Mouse (Mus musculus) midbrain, embryonic 16.5 days (tissue): Measurements from ENCODE around the gene Pecam1. TPM values are rescaled to one million over a fixed set of nuclear protein-coding genes. Genes with fewer than 3 reads are reported as not detected.

Experiments
- ATAC-seq: fragments of 200-750 bp; cut with Nextera tagmentation; 2 replicates; pipeline ENCODE4 v1.8.0; 2017; ENCODE audit warnings: moderate TSS enrichment
- H3K27ac ChIP-seq: fragments of 300-500 bp; sonication (generic); 2 replicates; pipeline ENCODE4 v1.5.1; 2014; ENCODE audit warnings: mild to moderate bottlenecking, low read length, mixed read lengths
- H3K27me3 ChIP-seq: fragments of 300-500 bp; sonication (generic); 2 replicates; pipeline ENCODE4 v1.6.1; 2014; ENCODE audit warnings: low read depth, low read length, mixed read lengths; ENCODE audit not compliant: control insufficient read depth, insufficient read depth
- H3K36me3 ChIP-seq: fragments of 300-500 bp; sonication (generic); 2 replicates; pipeline ENCODE4 v1.6.1; 2014; ENCODE audit warnings: mild to moderate bottlenecking, low read length, moderate library complexity, mixed read lengths; ENCODE audit not compliant: control insufficient read depth, insufficient read depth
- H3K4me1 ChIP-seq: fragments of 300-500 bp; sonication (generic); 2 replicates; pipeline ENCODE4 v1.6.1; 2014; ENCODE audit warnings: mild to moderate bottlenecking, low read length, mixed read lengths; ENCODE audit not compliant: control insufficient read depth, insufficient read depth
- H3K4me2 ChIP-seq: fragments of 300-500 bp; sonication (generic); 2 replicates; pipeline ENCODE4 v1.6.1; 2014; ENCODE audit warnings: mild to moderate bottlenecking, low read length, mixed read lengths
- H3K4me3 ChIP-seq: fragments of 300-500 bp; sonication (generic); 2 replicates; pipeline ENCODE4 v1.5.1; 2014; ENCODE audit warnings: low read depth, mild to moderate bottlenecking, low read length, moderate library complexity, mixed read lengths
- H3K9ac ChIP-seq: fragments of 300-500 bp; sonication (generic); 2 replicates; pipeline ENCODE4 v1.6.1; 2014; ENCODE audit warnings: low read depth, low read length, mixed read lengths
- H3K9me3 ChIP-seq: fragments of 300-500 bp; sonication (generic); replicated peaks from 2 replicates; pipeline ENCODE4 v1.6.1; 2014; ENCODE audit warnings: mild to moderate bottlenecking, low read length, mixed read lengths; ENCODE audit not compliant: control insufficient read depth, poor library complexity, severe bottlenecking
- WGBS: fragments of 180-500 bp; shearing (Covaris S2); extraction: QIAGEN DNeasy Blood & Tissue Kit; methylation state at CpG from one replicate; pipeline ENCODE4 v1.1.7; 2014; 5-methylcytosine and 5-hydroxymethylcytosine counted together
- microRNA-seq: library from miRNA; unstranded; fragments of <30 nt; microRNA quantifications from one replicate; pipeline ENCODE4, GENCODE M21; 2017
- polyA plus RNA-seq: library from polyadenylated mRNA; unstranded; fragments of >200 nt; fragmentation: Nextera tagmentation; extraction: Ambion mirVana; gene quantifications from 2 replicates; pipeline ENCODE4 v1.2.1, GENCODE M21; 2015

Gene Pecam1
- polyA plus RNA-seq, 1 experiment from 2014 or later: 14.1 TPM

GRCm38 (mm10) chr11:106612209-106612960 lies 138.0 kb downstream of the Pecam1 start:
- H3K4me2 ChIP-seq: peak overlapping the region; percentile 93
- under 1% methylated on average over 56 of the region's 67 CpGs for WGBS
- peak; percentile 61 for ATAC-seq
- peaks cover 16% of the 10 kb centered on the region for H3K4me1 ChIP-seq
- peak overlapping the region; percentile 79 for H3K9ac ChIP-seq
- H3K9me3 ChIP-seq: no peaks in the 10 kb centered on the region
- H3K36me3 ChIP-seq: no peaks in the 10 kb centered on the region
- peak overlapping the region; percentile 80 for H3K27ac ChIP-seq
- no peaks in the 10 kb centered on the region for H3K27me3 ChIP-seq
- H3K4me3 ChIP-seq: peak overlapping the region; percentile 99

- H3K9ac ChIP-seq: no peak overlapping the region
- no peak for ATAC-seq
- H3K27me3 ChIP-seq: no peaks in the 10 kb centered on the region
- no peak overlapping the region for H3K4me3 ChIP-seq
- no peak overlapping the region for H3K4me2 ChIP-seq
- 79% methylated on average over 8 of the region's 8 CpGs for WGBS
- H3K4me1 ChIP-seq: peaks cover 17% of the 10 kb centered on the region
- H3K36me3 ChIP-seq: no peaks in the 10 kb centered on the region
- H3K27ac ChIP-seq: no peak overlapping the region
- H3K9me3 ChIP-seq: no peaks in the 10 kb centered on the region
Observed at GRCm38 (mm10) chr11:106609731-106610130, 140.7 kb downstream of the Pecam1 start.

GRCm38 (mm10) chr11:106607316-106607715 lies 143.1 kb downstream of the Pecam1 start:
- Histone ChIP-seq H3K4me1 (peaks cover 13% of the 10 kb centered on the region), H3K27me3 (no peaks in the 10 kb centered on the region), H3K9me3 (no peaks in the 10 kb centered on the region), H3K9ac (no peak overlapping the region), H3K36me3 (peaks cover 2% of the 10 kb centered on the region; the same call in 1 of the 2 replicates), H3K27ac (no peak overlapping the region), H3K4me3 (no peak overlapping the region), H3K4me2 (no peak overlapping the region)
- ATAC-seq: no peak
- 57% methylated on average over 6 of the region's 6 CpGs for WGBS

DNA sequence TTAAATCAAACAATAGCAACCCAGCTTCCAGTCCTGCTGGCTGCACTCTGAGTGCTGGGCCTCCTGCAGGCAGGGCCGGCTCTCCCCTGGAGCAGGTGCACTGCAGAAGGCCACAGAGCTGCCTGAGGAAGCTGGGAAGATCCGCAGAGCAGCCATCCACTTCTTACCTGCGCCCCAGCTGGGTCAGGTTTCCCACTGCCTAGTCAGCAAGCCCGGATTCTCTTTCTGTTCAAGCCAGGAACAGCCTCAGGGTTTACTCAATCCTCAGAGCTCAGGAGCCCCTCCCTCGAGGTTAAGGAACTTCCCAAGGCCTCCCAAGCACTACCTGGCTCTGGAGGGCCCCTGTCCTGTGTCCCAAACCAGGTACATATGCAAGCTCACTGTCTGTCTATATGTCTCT lies 144.4 kb downstream of the Pecam1 start:
- no peak overlapping the region for H3K9ac ChIP-seq
- no peak overlapping the region for H3K4me3 ChIP-seq
- no peak overlapping the region for H3K27ac ChIP-seq
- WGBS: 36% methylated on average over 5 of the region's 5 CpGs
- no peaks in the 10 kb centered on the region for H3K9me3 ChIP-seq
- H3K27me3 ChIP-seq: no peaks in the 10 kb centered on the region
- H3K4me1 ChIP-seq: peaks cover 2% of the 10 kb centered on the region
- no peak for ATAC-seq
- peaks cover 2% of the 10 kb centered on the region; the same call in 1 of the 2 replicates for H3K36me3 ChIP-seq
- H3K4me2 ChIP-seq: no peak overlapping the region

Small RNAs within 50 kb of the gene (microRNA-seq; reads per million reads assigned to microRNA genes)
- gene Gm25994 (not detected), gene Mir3064 (15.5 reads per million, percentile 34 among the genes with 10 or more reads in this experiment)

Other genes with a start within 250 kb of the Pecam1 start
- 35.9 and 37.5 TPM in 2 replicates for gene Tex2, start 137.2 kb downstream of the Pecam1 start, polyA plus RNA-seq
- 0.89 and 0.99 TPM in 2 replicates for gene Milr1, start 598 bp upstream of the Pecam1 start, polyA plus RNA-seq
- 9.4 and 9.6 TPM in 2 replicates for gene Polg2, start 28.9 kb upstream of the Pecam1 start, polyA plus RNA-seq
- 365 and 425 TPM in 2 replicates for gene Ddx5, start 38.6 kb upstream of the Pecam1 start, polyA plus RNA-seq
- gene Cep95, start 38.6 kb upstream of the Pecam1 start, polyA plus RNA-seq: 16.2 and 17.8 TPM in 2 replicates
- gene Smurf2, start 170.1 kb upstream of the Pecam1 start, polyA plus RNA-seq: 11.3 and 12.1 TPM in 2 replicates
- 137 and 153 TPM in 2 replicates for gene Kpna2, start 248.9 kb upstream of the Pecam1 start, polyA plus RNA-seq